Mouse (Mus musculus): ENCODE results near the gene Macrod2. TPM values are rescaled to one million over a fixed set of nuclear protein-coding genes. Genes with fewer than 3 reads are reported as not detected.

Gene Macrod2
- polyA plus RNA-seq, 1 experiment from 2014 or later = 34.2 TPM

DNA sequence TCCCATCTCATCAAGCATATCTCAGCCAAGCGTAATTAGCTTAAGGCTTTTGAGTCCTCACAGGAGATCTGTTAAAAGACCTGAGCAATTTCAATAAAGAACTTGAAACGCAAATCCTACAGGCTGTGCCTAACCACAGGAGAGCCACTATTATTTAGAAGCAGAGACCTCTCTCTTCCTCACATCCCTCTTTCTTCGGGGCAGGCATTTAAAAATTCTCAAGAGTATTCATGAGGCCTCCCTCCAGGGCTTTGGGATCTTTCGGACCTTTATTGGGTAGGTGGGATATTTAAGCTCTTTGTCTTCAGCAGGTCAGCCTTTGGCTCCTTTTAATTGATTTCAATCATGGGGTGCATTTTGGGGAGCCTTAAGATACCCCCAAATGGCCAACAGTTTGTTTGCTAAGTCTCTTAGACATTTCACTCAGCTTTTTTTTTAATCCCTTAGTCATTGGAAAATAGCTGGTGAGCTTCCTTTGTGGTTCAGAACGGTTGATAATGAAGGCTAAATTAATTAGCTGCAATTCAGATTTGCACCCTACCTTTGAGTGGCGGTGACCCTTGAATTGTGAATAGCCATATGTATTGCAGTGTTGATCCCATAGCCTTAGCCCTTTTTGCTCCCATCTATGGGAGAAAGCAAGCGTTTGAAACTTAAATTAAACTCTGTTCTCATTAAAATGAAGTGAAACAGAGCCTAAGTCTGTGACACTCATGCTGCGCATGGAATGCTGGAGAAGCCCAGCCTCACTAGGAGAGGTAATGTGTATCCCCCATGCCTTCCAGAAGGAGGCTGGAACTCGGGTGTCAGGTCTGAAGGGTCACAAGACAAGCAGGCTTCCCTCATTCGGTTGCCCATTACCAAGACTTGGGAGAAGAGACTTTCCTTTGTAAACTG lies 1940.2 kb downstream of the Macrod2 start:
- WGBS = 9% methylated on average over 10 of the region's 10 CpGs

DNA sequence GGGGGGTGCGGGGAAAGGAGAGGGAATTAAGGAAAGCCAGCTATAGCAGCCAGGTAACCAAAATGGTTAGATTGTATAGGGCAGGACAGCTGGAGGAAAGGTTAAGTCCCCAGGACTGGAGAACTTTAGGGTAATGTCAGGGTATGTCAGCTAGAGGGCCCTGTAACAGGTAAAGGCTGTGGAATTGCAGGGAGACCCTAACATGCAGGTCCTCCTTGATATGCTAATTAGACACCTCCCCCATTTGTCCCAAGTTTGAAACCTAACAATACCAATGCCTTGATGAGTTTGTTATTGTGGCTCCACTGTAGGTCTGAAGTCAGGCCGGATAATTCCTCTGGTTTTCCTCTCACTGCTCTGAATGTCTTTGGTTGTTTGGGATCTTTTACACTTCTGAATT lies 1948.9 kb downstream of the Macrod2 start:
- WGBS = 64% methylated on average over 1 of the region's 2 CpGs
- no peaks in the 10 kb centered on the region for H3K4me1 ChIP-seq

More for the DNA sequence above, 1940.2 kb downstream of the Macrod2 start:
- DNase-seq (ENCODE audit: extremely low spot score, low spot score) = peak; percentile 64
- Histone ChIP-seq H3K4me1 (peaks cover 43% of the 10 kb centered on the region), H3K9me3 (no peaks in the 10 kb centered on the region), H3K27ac (peak overlapping the region; percentile 78; the same call in 1 of the 2 replicates), H3K36me3 (replicated peaks) (no peaks in the 10 kb centered on the region), H3K4me3 (peak overlapping the region; percentile 31; the same call in 1 of the 2 replicates), H3K27me3 (ENCODE audit: poor library complexity, severe bottlenecking) (peaks cover 84% of the 10 kb centered on the region)

DNA sequence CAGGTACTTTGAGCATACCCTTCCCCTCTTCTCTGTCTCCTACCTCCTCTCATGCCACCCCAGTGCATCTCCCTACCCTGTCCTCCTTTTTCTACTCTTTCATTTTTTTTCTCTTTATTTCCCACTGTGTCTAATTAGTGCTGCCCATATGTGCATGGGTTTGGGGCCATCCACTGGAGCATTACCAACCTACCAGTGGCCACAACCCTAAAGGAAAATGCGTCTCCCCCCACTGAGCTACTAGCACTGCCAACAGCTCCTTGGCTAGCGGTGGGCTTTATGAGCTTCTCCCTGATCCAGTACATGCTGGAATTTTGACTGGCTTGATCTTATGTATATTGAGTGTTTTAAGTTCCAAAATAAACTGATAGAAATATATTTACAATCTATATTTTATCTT lies 1949.6 kb downstream of the Macrod2 start:
- peaks cover 90% of the 10 kb centered on the region for H3K27me3 ChIP-seq (ENCODE audit: poor library complexity, severe bottlenecking)
- H3K4me3 ChIP-seq = no peak overlapping the region
- H3K27ac ChIP-seq = no peak overlapping the region
- H3K4me1 ChIP-seq = no peaks in the 10 kb centered on the region
- DNase-seq (ENCODE audit: extremely low spot score, low spot score) = no peak
- no peaks in the 10 kb centered on the region for H3K36me3 ChIP-seq (replicated peaks)
- H3K9me3 ChIP-seq = no peaks in the 10 kb centered on the region
- WGBS = 88% methylated on average over 2 of the region's 2 CpGs

More for the DNA sequence above, 1948.9 kb downstream of the Macrod2 start:
- Histone ChIP-seq H3K4me3 (no peak overlapping the region), H3K27ac (no peak overlapping the region), H3K36me3 (replicated peaks) (no peaks in the 10 kb centered on the region), H3K27me3 (ENCODE audit: poor library complexity, severe bottlenecking) (peaks cover 95% of the 10 kb centered on the region), H3K9me3 (no peaks in the 10 kb centered on the region)
- DNase-seq (ENCODE audit: extremely low spot score, low spot score) = no peak

DNA sequence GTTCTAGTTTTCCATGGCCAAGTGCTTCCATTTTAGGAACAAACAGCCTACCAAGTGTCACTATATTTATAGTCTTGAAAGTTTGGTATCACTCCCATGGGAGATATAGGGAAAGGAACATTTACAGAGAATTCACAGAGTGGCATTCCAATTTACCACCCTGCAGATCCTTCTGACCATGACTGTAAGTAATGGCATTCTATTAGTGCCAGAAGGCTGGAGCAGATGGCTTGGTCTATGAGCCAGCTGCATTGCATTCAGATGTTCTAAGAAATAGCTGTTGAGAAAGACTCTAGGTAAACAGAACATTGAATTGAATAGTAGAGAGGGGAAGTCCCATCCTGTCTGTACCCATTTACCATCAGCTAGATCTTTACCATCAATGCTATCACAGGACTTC lies 1954.7 kb downstream of the Macrod2 start:
- Histone ChIP-seq H3K9me3 (no peaks in the 10 kb centered on the region; the same call in 1 of the 2 replicates), H3K4me1 (no peaks in the 10 kb centered on the region), H3K27me3 (ENCODE audit: poor library complexity, severe bottlenecking) (peaks cover 71% of the 10 kb centered on the region), H3K27ac (no peak overlapping the region), H3K36me3 (replicated peaks) (no peaks in the 10 kb centered on the region), H3K4me3 (no peak overlapping the region)
- no peak for DNase-seq (ENCODE audit: extremely low spot score, low spot score)

DNA sequence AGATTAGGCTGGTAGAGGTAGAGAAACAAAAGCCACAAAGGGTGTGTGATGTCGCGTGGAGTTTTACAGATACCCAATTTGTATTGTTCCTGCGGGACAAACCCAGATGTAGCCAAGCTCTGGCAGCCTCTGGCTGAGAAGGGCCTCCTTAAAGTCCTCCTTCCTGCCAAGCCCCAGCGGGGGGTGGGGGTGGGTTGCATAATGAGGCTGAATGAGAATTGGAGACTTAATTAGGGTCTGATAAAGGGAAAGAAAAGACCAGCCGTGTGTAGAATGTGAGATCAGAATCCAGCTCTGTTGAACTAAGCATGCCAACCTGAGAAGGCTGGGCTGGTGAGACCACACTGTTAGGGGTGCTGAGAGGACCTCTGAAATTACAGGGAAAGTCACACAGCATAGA lies 1967.8 kb downstream of the Macrod2 start:
- H3K27ac ChIP-seq = 0 out of 2 replicates have a peak overlapping the region, but pooled peaks have one; percentile 30
- 4% methylated on average over 5 of the region's 5 CpGs for WGBS
- no peak overlapping the region for H3K4me3 ChIP-seq
- peak; percentile 82 for DNase-seq (ENCODE audit: extremely low spot score, low spot score)
- H3K36me3 ChIP-seq (replicated peaks) = no peaks in the 10 kb centered on the region
- H3K9me3 ChIP-seq = no peaks in the 10 kb centered on the region
- peaks cover 67% of the 10 kb centered on the region for H3K27me3 ChIP-seq (ENCODE audit: poor library complexity, severe bottlenecking)
- H3K4me1 ChIP-seq = peaks cover 41% of the 10 kb centered on the region

DNA sequence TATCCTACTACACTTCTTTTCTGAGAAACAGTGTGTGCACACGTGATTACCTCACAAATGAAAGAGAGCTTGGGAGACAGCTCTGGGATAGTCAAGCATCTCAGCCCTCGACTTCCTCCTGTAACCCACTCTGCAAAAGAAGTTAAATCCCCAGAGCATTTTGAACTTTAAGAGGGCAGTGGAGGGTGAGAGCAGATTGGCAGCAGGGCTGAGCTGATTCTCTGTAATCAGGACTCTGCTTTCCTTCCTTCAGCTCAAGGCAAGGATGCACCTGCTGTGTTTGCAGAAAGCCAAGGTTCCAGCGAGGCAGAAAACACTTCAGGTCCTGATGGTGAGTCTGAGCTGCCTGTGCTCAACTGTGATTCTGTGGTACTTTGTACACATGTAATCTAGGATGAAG lies 1978.9 kb downstream of the Macrod2 start:
- Histone ChIP-seq H3K9me3 (no peaks in the 10 kb centered on the region), H3K4me1 (peaks cover 10% of the 10 kb centered on the region), H3K4me3 (no peak overlapping the region), H3K27me3 (ENCODE audit: poor library complexity, severe bottlenecking) (peaks cover 5% of the 10 kb centered on the region; the same call in 1 of the 2 replicates), H3K36me3 (replicated peaks) (no peaks in the 10 kb centered on the region), H3K27ac (peak overlapping the region; percentile 54; the same call in 1 of the 2 replicates)
- no peak for DNase-seq (ENCODE audit: extremely low spot score, low spot score)
- 14% methylated on average over 3 of the region's 3 CpGs for WGBS

DNA sequence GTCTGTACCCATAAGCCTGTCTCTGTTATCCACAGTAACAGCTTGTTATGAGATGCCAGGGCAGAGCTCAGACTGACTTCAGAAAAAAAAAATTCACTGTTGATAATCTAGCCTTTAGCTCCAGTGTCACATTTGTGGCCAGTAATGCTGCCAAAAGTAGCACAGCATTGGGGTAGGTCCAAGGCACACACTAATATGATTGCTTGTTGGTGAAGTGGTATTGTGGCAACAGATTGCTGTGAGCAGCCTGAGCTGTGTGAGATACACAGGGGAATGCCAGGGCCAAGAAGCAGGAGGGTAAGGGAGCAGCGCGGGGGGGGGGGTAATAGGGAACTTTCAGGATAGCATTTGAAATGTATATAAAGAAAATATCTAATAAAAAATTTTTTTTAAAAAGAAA lies 1985.5 kb downstream of the Macrod2 start:
- Histone ChIP-seq H3K27ac (no peak overlapping the region), H3K4me3 (no peak overlapping the region), H3K27me3 (ENCODE audit: poor library complexity, severe bottlenecking) (no peaks in the 10 kb centered on the region), H3K36me3 (replicated peaks) (no peaks in the 10 kb centered on the region), H3K4me1 (no peaks in the 10 kb centered on the region), H3K9me3 (no peaks in the 10 kb centered on the region)
- WGBS = 79% methylated on average over 2 of the region's 2 CpGs
- no peak for DNase-seq (ENCODE audit: extremely low spot score, low spot score)

DNA sequence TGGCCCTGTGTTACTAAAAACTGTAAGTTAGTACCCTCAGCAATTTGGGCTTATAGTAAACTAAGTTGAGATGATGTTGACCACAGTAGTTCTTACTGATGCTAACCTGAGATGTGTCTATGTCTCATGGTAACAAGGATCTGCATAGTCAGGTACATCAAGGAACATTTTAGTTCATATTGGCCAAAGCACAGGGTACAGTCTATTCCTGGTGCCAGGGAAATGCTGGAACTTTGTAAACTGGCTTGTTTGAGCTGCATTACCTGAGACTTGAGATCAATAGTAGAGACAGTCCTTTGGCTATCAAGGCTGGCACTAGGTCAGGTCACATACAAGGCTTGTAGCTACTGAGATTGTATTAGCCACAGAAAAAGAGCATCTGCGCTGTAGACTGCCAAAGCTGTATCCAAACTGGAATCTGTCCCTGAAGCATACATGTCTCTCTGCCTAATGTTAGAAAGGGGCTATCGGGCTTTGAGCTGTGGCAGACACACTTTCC lies 1986.0 kb downstream of the Macrod2 start:
- no peaks in the 10 kb centered on the region for H3K27me3 ChIP-seq (ENCODE audit: poor library complexity, severe bottlenecking)
- H3K27ac ChIP-seq = no peak overlapping the region
- WGBS = 86% methylated on average over 2 of the region's 2 CpGs
- no peak for DNase-seq (ENCODE audit: extremely low spot score, low spot score)
- H3K4me1 ChIP-seq = no peaks in the 10 kb centered on the region
- H3K9me3 ChIP-seq = no peaks in the 10 kb centered on the region
- no peaks in the 10 kb centered on the region for H3K36me3 ChIP-seq (replicated peaks)
- no peak overlapping the region for H3K4me3 ChIP-seq

DNA sequence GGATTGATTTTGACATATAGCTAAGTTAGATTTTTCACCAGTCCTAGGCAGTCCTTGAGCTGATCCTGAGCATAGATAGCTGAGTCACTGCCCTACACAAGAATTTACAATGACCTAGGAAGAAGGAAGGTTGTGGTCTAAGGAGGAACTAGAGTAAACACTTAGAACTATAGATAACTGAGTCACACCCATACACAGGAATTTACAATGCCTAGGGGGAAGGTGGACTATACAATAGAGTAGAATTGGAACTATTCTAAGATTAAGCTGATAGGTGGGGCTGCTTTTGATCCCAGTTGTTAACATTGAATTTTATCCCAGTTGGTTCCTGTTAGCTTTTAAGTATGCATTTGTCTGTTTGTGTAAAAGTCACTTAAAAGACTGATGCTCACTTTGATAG lies 1998.4 kb downstream of the Macrod2 start:
- H3K4me3 ChIP-seq = no peak overlapping the region

DNA sequence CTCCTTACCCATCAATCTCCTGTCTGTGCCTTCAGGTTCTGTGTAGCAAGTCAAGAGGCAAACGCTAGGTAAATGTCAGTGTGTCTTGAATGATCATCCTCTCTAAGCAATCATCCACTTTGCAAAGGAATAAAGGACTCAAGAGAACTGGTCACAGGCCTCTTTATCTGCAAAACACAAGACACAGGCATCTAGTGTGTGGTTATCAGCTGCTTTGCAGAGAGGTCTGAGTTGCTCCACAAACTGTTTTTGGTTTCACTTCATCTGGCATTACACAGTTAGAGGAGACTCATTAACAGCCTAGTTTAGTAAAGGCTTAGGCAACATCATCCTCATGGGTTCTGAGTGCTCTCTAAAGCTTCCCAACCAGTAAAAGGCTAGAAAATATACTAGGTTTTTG lies 2004.4 kb downstream of the Macrod2 start:
- Histone ChIP-seq H3K27ac (no peak overlapping the region), H3K36me3 (replicated peaks) (no peaks in the 10 kb centered on the region), H3K4me3 (no peak overlapping the region), H3K9me3 (0 out of 2 replicates have a peak, but pooled peaks cover under 1% of the 10 kb centered on the region), H3K4me1 (peaks cover 6% of the 10 kb centered on the region; the same call in 1 of the 2 replicates), H3K27me3 (ENCODE audit: poor library complexity, severe bottlenecking) (0 out of 2 replicates have a peak, but pooled peaks cover 4% of the 10 kb centered on the region)
- 79% methylated on average over 1 of the region's 1 CpGs for WGBS
- no peak for DNase-seq (ENCODE audit: extremely low spot score, low spot score)

More for the DNA sequence above, 1998.4 kb downstream of the Macrod2 start:
- Histone ChIP-seq H3K27me3 (ENCODE audit: poor library complexity, severe bottlenecking) (no peaks in the 10 kb centered on the region), H3K27ac (no peak overlapping the region), H3K9me3 (0 out of 2 replicates have a peak, but pooled peaks cover 10% of the 10 kb centered on the region), H3K36me3 (replicated peaks) (no peaks in the 10 kb centered on the region), H3K4me1 (peaks cover 14% of the 10 kb centered on the region; the same call in 1 of the 2 replicates)
- DNase-seq (ENCODE audit: extremely low spot score, low spot score) = no peak

DNA sequence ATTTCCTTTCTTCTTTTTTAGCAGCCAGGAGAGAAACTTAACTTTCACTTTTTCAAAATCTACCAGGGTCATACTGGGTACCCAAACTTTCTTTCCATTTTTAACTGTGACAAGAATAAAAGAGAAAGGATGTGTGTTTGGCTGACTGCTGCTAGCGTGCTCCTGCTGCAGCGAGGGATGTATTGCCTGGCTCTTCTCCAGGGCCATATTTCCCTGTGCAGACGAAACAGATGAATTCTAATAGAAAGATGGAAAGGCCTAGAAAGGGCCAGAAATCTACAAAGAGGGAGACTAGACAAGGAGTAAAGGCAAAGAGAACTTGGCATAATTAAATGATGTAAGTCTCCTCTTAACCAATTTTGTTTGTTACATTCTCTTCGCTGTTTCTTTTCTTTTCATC lies 2005.7 kb downstream of the Macrod2 start:
- DNase-seq (ENCODE audit: extremely low spot score, low spot score) = no peak
- no peak overlapping the region for H3K4me3 ChIP-seq
- 89% methylated on average over 4 of the region's 4 CpGs for WGBS
- H3K27ac ChIP-seq = no peak overlapping the region
- 0 out of 2 replicates have a peak, but pooled peaks cover 4% of the 10 kb centered on the region for H3K27me3 ChIP-seq (ENCODE audit: poor library complexity, severe bottlenecking)
- H3K4me1 ChIP-seq = peaks cover 9% of the 10 kb centered on the region; the same call in 1 of the 2 replicates
- H3K9me3 ChIP-seq = no peaks in the 10 kb centered on the region
- H3K36me3 ChIP-seq (replicated peaks) = no peaks in the 10 kb centered on the region

DNA sequence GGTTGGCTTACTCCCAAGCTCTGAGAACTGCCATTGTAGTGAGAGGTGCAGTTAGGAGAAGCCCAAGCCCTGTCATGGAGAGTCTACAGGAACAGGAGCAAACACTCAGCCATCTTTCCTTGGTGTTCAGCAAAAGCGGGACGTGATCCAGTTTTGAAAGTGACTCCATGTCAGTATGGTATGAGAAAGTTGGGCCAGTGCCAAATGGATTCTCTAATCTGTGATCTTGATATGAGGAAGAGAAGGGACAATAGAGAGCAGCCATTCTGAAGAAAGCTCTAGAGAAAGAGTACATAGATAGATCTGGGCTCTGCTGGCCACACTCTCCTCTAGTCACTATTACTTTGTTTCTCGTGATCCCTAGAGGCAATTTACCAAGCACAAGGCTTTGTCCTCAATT lies 2006.2 kb downstream of the Macrod2 start:
- H3K36me3 ChIP-seq (replicated peaks) = no peaks in the 10 kb centered on the region
- no peak overlapping the region for H3K27ac ChIP-seq
- peaks cover 9% of the 10 kb centered on the region; the same call in 1 of the 2 replicates for H3K4me1 ChIP-seq
- H3K4me3 ChIP-seq = no peak overlapping the region
- no peaks in the 10 kb centered on the region for H3K9me3 ChIP-seq
- no peak for DNase-seq (ENCODE audit: extremely low spot score, low spot score)
- H3K27me3 ChIP-seq (ENCODE audit: poor library complexity, severe bottlenecking) = 0 out of 2 replicates have a peak, but pooled peaks cover 4% of the 10 kb centered on the region
- 89% methylated on average over 3 of the region's 3 CpGs for WGBS

DNA sequence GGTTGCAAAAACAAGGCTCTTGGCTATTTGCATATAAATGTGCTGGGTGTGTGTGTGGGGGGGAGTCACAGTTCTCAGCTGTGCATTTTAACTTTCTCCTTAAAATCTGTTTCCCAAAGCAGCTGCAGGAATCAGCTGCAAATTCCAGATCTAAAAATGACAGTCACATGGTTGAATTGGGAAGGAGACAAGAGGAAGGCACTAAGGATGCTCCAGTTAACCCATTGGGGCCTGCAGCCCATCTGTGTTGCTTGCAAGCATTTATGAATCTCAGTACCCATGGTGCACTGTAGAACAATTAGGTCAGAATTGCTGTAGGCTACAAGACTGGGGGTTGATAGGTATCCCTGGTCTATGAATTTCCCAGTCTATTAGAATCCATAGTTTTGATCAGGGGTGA lies 2008.3 kb downstream of the Macrod2 start:
- Histone ChIP-seq H3K4me3 (no peak overlapping the region), H3K36me3 (replicated peaks) (no peaks in the 10 kb centered on the region), H3K9me3 (no peaks in the 10 kb centered on the region), H3K27ac (no peak overlapping the region), H3K27me3 (ENCODE audit: poor library complexity, severe bottlenecking) (0 out of 2 replicates have a peak, but pooled peaks cover 4% of the 10 kb centered on the region), H3K4me1 (peaks cover 9% of the 10 kb centered on the region; the same call in 1 of the 2 replicates)
- no peak for DNase-seq (ENCODE audit: extremely low spot score, low spot score)
